In genomic region chr14:48907991-48908698, GRCm38 (mm10) we compare ENCODE assay signal across 12 mouse cellular contexts.
DNase-seq lines count a peak whose midpoint lies in the region; ATAC-seq and TF ChIP-seq lines count a peak whose summit lies in the region.
"Had no signal": no experiment of that assay in that cellular context is flagged by ENCODE, and none has a peak within 500 bp of the region (broad histone marks: within the 10 kb centered on the region; RNA-seq: fewer than 3 reads in every experiment).

No protein-coding gene starts in this region.

- no peak overlapping the region for H3K4me2 ChIP-seq in hindbrain, embryonic 15.5 days
- no peak overlapping the region for H3K4me2 ChIP-seq in hindbrain, embryonic 12.5 days (replicated peaks)
- H3K4me2 ChIP-seq in embryonic facial prominence, embryonic 14.5 days (ENCODE audit: low read depth, low read length), result no peak overlapping the region
- H3K4me2 ChIP-seq in kidney, embryonic 14.5 days (replicated peaks; ENCODE audit: low read depth, low read length), result no peak overlapping the region

- no peak for TF ChIP-seq CTCF in cerebellum, adult 2 months (IDR thresholded peaks at IDR 0.05; ENCODE audit: borderline replicate concordance, insufficient read depth, low read depth, low read length)

- H3K9ac ChIP-seq in hindbrain, embryonic 15.5 days, result no peak overlapping the region
- H3K9ac ChIP-seq in hindbrain, embryonic 12.5 days, result no peak overlapping the region
- no peak overlapping the region for H3K9ac ChIP-seq in embryonic facial prominence, embryonic 14.5 days (ENCODE audit: low read depth, low read length)
- no peak overlapping the region for H3K9ac ChIP-seq in kidney, embryonic 14.5 days (ENCODE audit: low read depth, low read length)

- ATAC-seq in hindbrain, embryonic 15.5 days (ENCODE audit: low FRiP score, low read depth), result peak; percentile 65
- ATAC-seq in hindbrain, embryonic 12.5 days (ENCODE audit: low FRiP score), result no peak
- ATAC-seq in embryonic facial prominence, embryonic 14.5 days (ENCODE audit: low read depth), result peak; percentile 38; the same call in 1 of the 2 replicates
- no peak for ATAC-seq in kidney, embryonic 14.5 days (ENCODE audit: low FRiP score, low TSS enrichment)
- ATAC-seq: CD4-positive, CD25-positive, alpha-beta regulatory T cell, adult 4 months had no signal

- no peak overlapping the region for H3K4me3 ChIP-seq in hindbrain, embryonic 15.5 days
- H3K4me3 ChIP-seq in hindbrain, embryonic 12.5 days, result no peak overlapping the region
- peak overlapping the region; percentile 11 for H3K4me3 ChIP-seq in cerebellum, adult 2 months (replicated peaks; ENCODE audit: insufficient read depth, low read depth, low read length)
- no peak overlapping the region for H3K4me3 ChIP-seq in embryonic facial prominence, embryonic 14.5 days (ENCODE audit: low read depth, low read length)
- H3K4me3 ChIP-seq in kidney, embryonic 14.5 days (ENCODE audit: low read length), result no peak overlapping the region
- H3K4me3 ChIP-seq: megakaryocyte, embryonic 14.5 days had no signal

- H3K27me3 ChIP-seq in hindbrain, embryonic 15.5 days, result no peaks in the 10 kb centered on the region
- H3K27me3 ChIP-seq in hindbrain, embryonic 12.5 days, result no peaks in the 10 kb centered on the region
- no peaks in the 10 kb centered on the region for H3K27me3 ChIP-seq in cerebellum, adult 2 months (ENCODE audit: control insufficient read depth, insufficient read depth, low read length)
- H3K27me3 ChIP-seq in embryonic facial prominence, embryonic 14.5 days (replicated peaks; ENCODE audit: control insufficient read depth, insufficient read depth, low read length), result no peaks in the 10 kb centered on the region
- no peaks in the 10 kb centered on the region for H3K27me3 ChIP-seq in kidney, embryonic 14.5 days (ENCODE audit: control insufficient read depth, insufficient read depth, low read length)
- H3K27me3 ChIP-seq: megakaryocyte, embryonic 14.5 days had no signal

- DNase-seq in cerebellum, adult 2 months, result peak; percentile 75 to 83
- no peak for DNase-seq in embryonic facial prominence, embryonic 14.5 days (ENCODE audit: low spot score)
- DNase-seq in retina, embryonic 14.5 days (ENCODE audit: low spot score), result peak; percentile 74
- no peak for DNase-seq in urinary bladder, postnatal 25 days (ENCODE audit: low spot score)
- DNase-seq: gastrocnemius, postnatal 25 days; lung, adult 2 months; right cerebral cortex, postnatal 14 days had no signal

- no peaks in the 10 kb centered on the region for H3K9me3 ChIP-seq in hindbrain, embryonic 15.5 days
- H3K9me3 ChIP-seq in hindbrain, embryonic 12.5 days (replicated peaks), result no peaks in the 10 kb centered on the region
- H3K9me3 ChIP-seq in embryonic facial prominence, embryonic 14.5 days (ENCODE audit: control insufficient read depth, low read length), result no peaks in the 10 kb centered on the region
- no peaks in the 10 kb centered on the region for H3K9me3 ChIP-seq in kidney, embryonic 14.5 days (ENCODE audit: control insufficient read depth, low read length)

- H3K36me3 ChIP-seq in hindbrain, embryonic 15.5 days, result no peaks in the 10 kb centered on the region
- H3K36me3 ChIP-seq in hindbrain, embryonic 12.5 days, result no peaks in the 10 kb centered on the region
- H3K36me3 ChIP-seq in embryonic facial prominence, embryonic 14.5 days (ENCODE audit: control insufficient read depth, insufficient read depth, low read length), result no peaks in the 10 kb centered on the region
- H3K36me3 ChIP-seq in kidney, embryonic 14.5 days (ENCODE audit: control insufficient read depth, insufficient read depth, low read length), result no peaks in the 10 kb centered on the region

- TF ChIP-seq POLR2A in cerebellum, adult 2 months (IDR thresholded peaks at IDR 0.05; ENCODE audit: borderline replicate concordance, insufficient read depth, low read length), result peak; percentile 33; the same call in 1 of the 2 replicates

- WGBS in hindbrain, embryonic 15.5 days, result 47% methylated on average over 14 of the region's 14 CpGs
- 66% methylated on average over 14 of the region's 14 CpGs for WGBS in hindbrain, embryonic 12.5 days
- 13% methylated on average over 14 of the region's 14 CpGs for WGBS in cerebellum, adult 2 months
- WGBS in embryonic facial prominence, embryonic 14.5 days, result 62% methylated on average over 14 of the region's 14 CpGs
- 82% methylated on average over 14 of the region's 14 CpGs for WGBS in kidney, embryonic 14.5 days

- H3K4me1 ChIP-seq in hindbrain, embryonic 15.5 days (replicated peaks), result peaks cover 16% of the 10 kb centered on the region
- H3K4me1 ChIP-seq in hindbrain, embryonic 12.5 days, result peaks cover 6% of the 10 kb centered on the region
- peaks cover 23% of the 10 kb centered on the region for H3K4me1 ChIP-seq in cerebellum, adult 2 months (ENCODE audit: control insufficient read depth, insufficient read depth, low read length)
- H3K4me1 ChIP-seq in embryonic facial prominence, embryonic 14.5 days (ENCODE audit: control insufficient read depth, insufficient read depth, low read length), result 0 out of 2 replicates have a peak, but pooled peaks cover 3% of the 10 kb centered on the region
- H3K4me1 ChIP-seq in kidney, embryonic 14.5 days (ENCODE audit: control insufficient read depth, insufficient read depth, low read length), result no peaks in the 10 kb centered on the region
- H3K4me1 ChIP-seq: megakaryocyte, embryonic 14.5 days had no signal

- peak overlapping the region; percentile 9; the same call in 1 of the 2 replicates for H3K27ac ChIP-seq in hindbrain, embryonic 15.5 days (replicated peaks)
- no peak overlapping the region for H3K27ac ChIP-seq in hindbrain, embryonic 12.5 days
- H3K27ac ChIP-seq in cerebellum, adult 2 months (ENCODE audit: insufficient read depth, low read length), result peak overlapping the region; percentile 58
- no peak overlapping the region for H3K27ac ChIP-seq in embryonic facial prominence, embryonic 14.5 days (replicated peaks; ENCODE audit: low read depth, low read length)
- no peak overlapping the region for H3K27ac ChIP-seq in kidney, embryonic 14.5 days (ENCODE audit: low read depth, low read length)

Comparison
In these comparisons a context has a peak if more than half of its experiments do, and no peak if none do; other contexts are left out.
1. ATAC-seq: peak in hindbrain, embryonic 15.5 days (single experiment) and embryonic facial prominence, embryonic 14.5 days (single experiment); none in hindbrain, embryonic 12.5 days (single experiment) and kidney, embryonic 14.5 days (single experiment).
2. H3K27ac ChIP-seq: peak in hindbrain, embryonic 15.5 days (single experiment) and cerebellum, adult 2 months (single experiment); none in hindbrain, embryonic 12.5 days (single experiment), embryonic facial prominence, embryonic 14.5 days (single experiment) and kidney, embryonic 14.5 days (single experiment).
3. DNase-seq: peak in cerebellum, adult 2 months (2 of 2) and retina, embryonic 14.5 days (single experiment); none in embryonic facial prominence, embryonic 14.5 days (single experiment) and urinary bladder, postnatal 25 days (single experiment).